Mouse (Mus musculus): ENCODE results near the gene Ints11.

DNA sequence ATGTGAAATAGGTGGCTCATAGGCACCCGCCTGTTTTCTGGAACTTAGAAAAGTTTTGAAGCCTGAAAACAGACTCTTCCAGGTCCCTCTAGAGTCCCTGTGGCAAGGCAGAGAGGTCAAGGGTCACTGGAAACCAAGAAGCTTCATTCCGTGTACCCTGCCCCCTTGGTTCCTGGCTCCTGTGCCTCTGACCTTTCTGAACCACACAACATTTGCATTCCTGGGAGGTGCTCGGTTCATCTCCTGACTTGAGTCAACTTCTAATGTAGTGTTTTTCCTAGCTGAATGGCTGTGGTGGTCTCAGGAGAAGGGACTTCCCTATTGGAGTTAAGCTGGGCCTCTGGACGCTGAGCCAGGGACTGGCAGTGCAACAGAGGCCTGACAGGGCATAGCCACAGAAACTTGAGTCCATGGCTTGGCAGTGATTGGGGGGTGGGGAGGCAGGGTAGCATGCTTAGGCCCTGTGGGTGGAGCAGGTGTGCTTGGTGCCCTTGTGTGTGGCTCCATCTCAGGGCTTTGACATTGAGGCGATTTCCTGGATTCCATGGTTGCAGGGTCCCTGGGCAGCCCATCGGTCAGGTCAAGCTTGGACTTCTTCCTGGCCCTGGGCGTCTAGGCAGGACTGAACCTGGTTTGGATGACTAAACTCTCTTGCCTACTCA, 20.8 kb upstream of the Ints11 start:
- TF ChIP-seq CTCF (IDR thresholded peaks at IDR 0.05; ENCODE audit: low read depth) (no peak), EP300 (IDR thresholded peaks at IDR 0.05; ENCODE audit: low read depth) (no peak)

All from liver, embryonic 14.5 days (tissue).